Mouse (Mus musculus) frontal cortex, postnatal 10 days (tissue): ENCODE measurements around the gene Gm5142.

ENCODE experiments used
- DNase-seq, 2 experiments: peaks; one replicate each; pipeline ENCODE4 v3.0.0; 2022; ENCODE audit warnings: low spot score in 2 of 2, mixed read lengths in 1 of 2

Gm5142 gene

GRCm38 (mm10) chr14:59178649-59179048, at the start of gene Gm5142:
Gm5142 (minus strand) TSS chr14:59178749.
- DNase-seq: no peak

- DNase-seq: no peak
These were observed 47.7 kb upstream of the Gm5142 start for GRCm38 (mm10) chr14:59226240-59226639.

GRCm38 (mm10) chr14:59219241-59219640, 40.7 kb upstream of the Gm5142 start:
- DNase-seq: no peak

GRCm38 (mm10) chr14:59209816-59210215, 31.3 kb upstream of the Gm5142 start:
- no peak for DNase-seq

GRCm38 (mm10) chr14:59209003-59209402, 30.5 kb upstream of the Gm5142 start:
- no peak for DNase-seq

GRCm38 (mm10) chr14:59205976-59206583, 27.5 kb upstream of the Gm5142 start:
- no peak for DNase-seq

GRCm38 (mm10) chr14:59205461-59205860, 26.9 kb upstream of the Gm5142 start:
- DNase-seq: no peak

GRCm38 (mm10) chr14:59201604-59202215, 23.2 kb upstream of the Gm5142 start:
- no peak for DNase-seq

- DNase-seq: peak; percentile 84 to 90
These were observed 22.4 kb upstream of the Gm5142 start, which contains the start of gene Rcbtb1 for GRCm38 (mm10) chr14:59200711-59201603. Rcbtb1 (plus strand) TSS chr14:59201209.

- no peak for DNase-seq
These were observed 7.6 kb upstream of the Gm5142 start for GRCm38 (mm10) chr14:59186121-59186520.

GRCm38 (mm10) chr14:59185514-59185913, 7.0 kb upstream of the Gm5142 start:
- no peak for DNase-seq

- no peak for DNase-seq
These were observed 4.2 kb upstream of the Gm5142 start for GRCm38 (mm10) chr14:59182732-59183131.

GRCm38 (mm10) chr14:59157016-59157698, 21.4 kb downstream of the Gm5142 start:
- DNase-seq: no peak

GRCm38 (mm10) chr14:59155589-59155988, 23.0 kb downstream of the Gm5142 start:
- peak in 1 of 2 experiments; percentile 5 for DNase-seq

GRCm38 (mm10) chr14:59142793-59143192, 35.8 kb downstream of the Gm5142 start, which contains the start of gene 1700129C05Rik:
1700129C05Rik (minus strand) TSS chr14:59142893.
- DNase-seq: no peak

- DNase-seq: no peak
These were observed 64.3 kb downstream of the Gm5142 start for GRCm38 (mm10) chr14:59114281-59114680.
